Mouse (Mus musculus): Measurements from ENCODE around the gene Usp46. TPM values are rescaled to one million over a fixed set of nuclear protein-coding genes. Genes with fewer than 3 reads are reported as not detected.
"Not testable (repeated sequence)": the region's sequence is repeated elsewhere in the genome, so short reads cannot be mapped to it uniquely, and the experiment has no call there.

Gene Usp46
- polyA plus RNA-seq, 1 experiment from 2014 or later: 32.1 TPM

DNA sequence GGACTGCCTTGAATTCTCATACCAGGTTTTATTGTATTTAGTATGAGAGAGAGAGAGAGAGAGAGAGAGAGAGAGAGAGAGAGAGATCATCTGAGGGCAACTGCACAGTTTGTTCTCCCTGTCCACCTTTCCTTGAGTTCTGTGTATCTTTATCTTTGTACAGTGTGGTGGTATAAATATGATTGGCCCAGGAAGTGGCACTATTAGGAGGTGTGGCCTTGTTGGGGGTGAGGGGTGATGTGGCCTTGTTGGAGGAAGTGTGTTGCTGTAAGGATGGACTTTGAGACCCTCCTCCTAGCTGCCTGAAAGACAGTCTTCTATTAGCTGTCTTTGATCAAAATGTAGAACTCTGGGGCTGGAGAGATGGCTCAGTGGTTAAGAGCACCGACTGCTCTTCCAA, 10.2 kb upstream of the Usp46 start:
- WGBS: 91% methylated on average over 1 of the region's 1 CpGs
- H3K9me3 ChIP-seq (replicated peaks; ENCODE audit: control insufficient read depth, low read length): no peaks in the 10 kb centered on the region
- no peak overlapping the region for H3K9ac ChIP-seq (ENCODE audit: low read length)
- no peak overlapping the region for H3K4me2 ChIP-seq (ENCODE audit: low read depth, low read length)
- no peak overlapping the region for H3K4me3 ChIP-seq (replicated peaks; ENCODE audit: low read length)
- H3K27ac ChIP-seq (ENCODE audit: low read length): no peak overlapping the region
- no peaks in the 10 kb centered on the region for H3K36me3 ChIP-seq (ENCODE audit: control insufficient read depth, insufficient read depth, low read length)
- no peaks in the 10 kb centered on the region for H3K27me3 ChIP-seq (ENCODE audit: control insufficient read depth, insufficient read depth, low read length)
- ATAC-seq (ENCODE audit: insufficient read depth, low FRiP score): no peak
- H3K4me1 ChIP-seq (ENCODE audit: control insufficient read depth, insufficient read depth, low read length): no peaks in the 10 kb centered on the region

- Histone ChIP-seq H3K9ac (ENCODE audit: low read length) (no peak overlapping the region), H3K27me3 (ENCODE audit: control insufficient read depth, insufficient read depth, low read length) (no peaks in the 10 kb centered on the region), H3K36me3 (ENCODE audit: control insufficient read depth, insufficient read depth, low read length) (no peaks in the 10 kb centered on the region), H3K4me2 (ENCODE audit: low read depth, low read length) (no peak overlapping the region), H3K9me3 (replicated peaks; ENCODE audit: control insufficient read depth, low read length) (no peaks in the 10 kb centered on the region), H3K27ac (ENCODE audit: low read length) (no peak overlapping the region), H3K4me1 (ENCODE audit: control insufficient read depth, insufficient read depth, low read length) (no peaks in the 10 kb centered on the region), H3K4me3 (replicated peaks; ENCODE audit: low read length) (no peak overlapping the region)
- no peak for ATAC-seq (ENCODE audit: insufficient read depth, low FRiP score)
- 45% methylated on average over 8 of the region's 8 CpGs for WGBS
Observed at GRCm38 (mm10) chr5:74077959-74078358, 9.7 kb upstream of the Usp46 start.

DNA sequence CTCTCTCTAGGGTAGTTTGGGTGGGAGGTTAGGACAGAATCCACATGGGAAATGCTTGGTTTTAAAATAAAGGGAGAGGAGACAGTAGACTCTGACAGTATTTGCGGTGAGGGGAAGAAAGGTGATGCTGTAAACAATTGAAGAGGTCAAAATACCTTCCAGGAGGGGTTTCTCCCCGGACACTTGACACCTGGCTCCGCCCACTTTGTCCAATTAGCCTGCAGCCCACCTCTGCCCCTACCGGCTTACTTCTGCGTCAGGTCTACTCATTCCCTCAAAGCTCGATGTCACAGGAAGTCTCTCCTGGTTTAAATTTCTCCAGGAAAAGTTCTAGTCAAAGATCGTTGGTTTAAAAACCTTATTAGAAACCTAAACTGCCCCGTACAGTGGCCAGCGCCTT, 8.5 kb upstream of the Usp46 start:
- H3K4me3 ChIP-seq (replicated peaks; ENCODE audit: low read length): no peak overlapping the region
- 15% methylated on average over 9 of the region's 9 CpGs for WGBS
- H3K4me2 ChIP-seq (ENCODE audit: low read depth, low read length): no peak overlapping the region

GRCm38 (mm10) chr5:74070564-74070963, 2.3 kb upstream of the Usp46 start:
- not testable (repeated sequence) for H3K9ac ChIP-seq (ENCODE audit: low read length)
- WGBS: 83% methylated on average over 5 of the region's 5 CpGs

More for the DNA sequence above, 8.5 kb upstream of the Usp46 start:
- H3K4me1 ChIP-seq (ENCODE audit: control insufficient read depth, insufficient read depth, low read length): no peaks in the 10 kb centered on the region
- no peaks in the 10 kb centered on the region for H3K9me3 ChIP-seq (replicated peaks; ENCODE audit: control insufficient read depth, low read length)
- no peak for ATAC-seq (ENCODE audit: insufficient read depth, low FRiP score)
- no peaks in the 10 kb centered on the region for H3K27me3 ChIP-seq (ENCODE audit: control insufficient read depth, insufficient read depth, low read length)
- no peaks in the 10 kb centered on the region for H3K36me3 ChIP-seq (ENCODE audit: control insufficient read depth, insufficient read depth, low read length)
- no peak overlapping the region for H3K9ac ChIP-seq (ENCODE audit: low read length)
- no peak overlapping the region for H3K27ac ChIP-seq (ENCODE audit: low read length)

GRCm38 (mm10) chr5:74068714-74069321, 587 bp upstream of the Usp46 start:
- peaks cover 21% of the 10 kb centered on the region for H3K4me1 ChIP-seq (ENCODE audit: control insufficient read depth, insufficient read depth, low read length)
- peak overlapping the region; percentile 79 for H3K4me2 ChIP-seq (ENCODE audit: low read depth, low read length)
- peak; percentile 62 for ATAC-seq (ENCODE audit: insufficient read depth, low FRiP score)
- H3K36me3 ChIP-seq (ENCODE audit: control insufficient read depth, insufficient read depth, low read length): no peaks in the 10 kb centered on the region
- H3K27ac ChIP-seq (ENCODE audit: low read length): peak overlapping the region; percentile 99
- no peaks in the 10 kb centered on the region for H3K9me3 ChIP-seq (replicated peaks; ENCODE audit: control insufficient read depth, low read length)
- H3K27me3 ChIP-seq (ENCODE audit: control insufficient read depth, insufficient read depth, low read length): no peaks in the 10 kb centered on the region
- H3K9ac ChIP-seq (ENCODE audit: low read length): peak overlapping the region; percentile 99
- peak overlapping the region; percentile 97 for H3K4me3 ChIP-seq (replicated peaks; ENCODE audit: low read length)
- under 1% methylated on average over 18 of the region's 18 CpGs for WGBS

More at GRCm38 (mm10) chr5:74070564-74070963, 2.3 kb upstream of the Usp46 start:
- not testable (repeated sequence) for H3K27ac ChIP-seq (ENCODE audit: low read length); H3K36me3 ChIP-seq (ENCODE audit: control insufficient read depth, insufficient read depth, low read length); H3K4me2 ChIP-seq (ENCODE audit: low read depth, low read length); H3K27me3 ChIP-seq (ENCODE audit: control insufficient read depth, insufficient read depth, low read length); H3K4me3 ChIP-seq (replicated peaks; ENCODE audit: low read length); H3K9me3 ChIP-seq (replicated peaks; ENCODE audit: control insufficient read depth, low read length); ATAC-seq (ENCODE audit: insufficient read depth, low FRiP score)
- H3K4me1 ChIP-seq (ENCODE audit: control insufficient read depth, insufficient read depth, low read length): peaks cover 17% of the 10 kb centered on the region

GRCm38 (mm10) chr5:74067346-74067745, 885 bp downstream of the Usp46 start:
- ATAC-seq (ENCODE audit: insufficient read depth, low FRiP score): no peak
- H3K36me3 ChIP-seq (ENCODE audit: control insufficient read depth, insufficient read depth, low read length): no peaks in the 10 kb centered on the region
- no peaks in the 10 kb centered on the region for H3K9me3 ChIP-seq (replicated peaks; ENCODE audit: control insufficient read depth, low read length)
- H3K4me2 ChIP-seq (ENCODE audit: low read depth, low read length): peak overlapping the region; percentile 79
- H3K9ac ChIP-seq (ENCODE audit: low read length): peak overlapping the region; percentile 99
- no peaks in the 10 kb centered on the region for H3K27me3 ChIP-seq (ENCODE audit: control insufficient read depth, insufficient read depth, low read length)
- peak overlapping the region; percentile 97 for H3K4me3 ChIP-seq (replicated peaks; ENCODE audit: low read length)
- peak overlapping the region; percentile 99 for H3K27ac ChIP-seq (ENCODE audit: low read length)
- H3K4me1 ChIP-seq (ENCODE audit: control insufficient read depth, insufficient read depth, low read length): peaks cover 25% of the 10 kb centered on the region
- WGBS: 7% methylated on average over 4 of the region's 4 CpGs

GRCm38 (mm10) chr5:74066416-74067115, 1.7 kb downstream of the Usp46 start:
- Histone ChIP-seq H3K4me3 (replicated peaks; ENCODE audit: low read length) (peak overlapping the region; percentile 97), H3K9ac (ENCODE audit: low read length) (peak overlapping the region; percentile 99), H3K27ac (ENCODE audit: low read length) (peak overlapping the region; percentile 99), H3K36me3 (ENCODE audit: control insufficient read depth, insufficient read depth, low read length) (no peaks in the 10 kb centered on the region), H3K4me2 (ENCODE audit: low read depth, low read length) (peak overlapping the region; percentile 79), H3K9me3 (replicated peaks; ENCODE audit: control insufficient read depth, low read length) (no peaks in the 10 kb centered on the region), H3K4me1 (ENCODE audit: control insufficient read depth, insufficient read depth, low read length) (peaks cover 25% of the 10 kb centered on the region), H3K27me3 (ENCODE audit: control insufficient read depth, insufficient read depth, low read length) (no peaks in the 10 kb centered on the region)
- no peak for ATAC-seq (ENCODE audit: insufficient read depth, low FRiP score)
- 26% methylated on average over 12 of the region's 12 CpGs for WGBS

GRCm38 (mm10) chr5:74065565-74066275, 2.5 kb downstream of the Usp46 start:
- H3K36me3 ChIP-seq (ENCODE audit: control insufficient read depth, insufficient read depth, low read length): no peaks in the 10 kb centered on the region
- H3K4me3 ChIP-seq (replicated peaks; ENCODE audit: low read length): peak overlapping the region; percentile 97
- peak overlapping the region; percentile 79 for H3K4me2 ChIP-seq (ENCODE audit: low read depth, low read length)
- peak overlapping the region; percentile 99 for H3K27ac ChIP-seq (ENCODE audit: low read length)
- WGBS: 33% methylated on average over 11 of the region's 11 CpGs
- peaks cover 25% of the 10 kb centered on the region for H3K4me1 ChIP-seq (ENCODE audit: control insufficient read depth, insufficient read depth, low read length)
- no peaks in the 10 kb centered on the region for H3K27me3 ChIP-seq (ENCODE audit: control insufficient read depth, insufficient read depth, low read length)
- ATAC-seq (ENCODE audit: insufficient read depth, low FRiP score): no peak
- H3K9me3 ChIP-seq (replicated peaks; ENCODE audit: control insufficient read depth, low read length): no peaks in the 10 kb centered on the region
- H3K9ac ChIP-seq (ENCODE audit: low read length): peak overlapping the region; percentile 99

DNA sequence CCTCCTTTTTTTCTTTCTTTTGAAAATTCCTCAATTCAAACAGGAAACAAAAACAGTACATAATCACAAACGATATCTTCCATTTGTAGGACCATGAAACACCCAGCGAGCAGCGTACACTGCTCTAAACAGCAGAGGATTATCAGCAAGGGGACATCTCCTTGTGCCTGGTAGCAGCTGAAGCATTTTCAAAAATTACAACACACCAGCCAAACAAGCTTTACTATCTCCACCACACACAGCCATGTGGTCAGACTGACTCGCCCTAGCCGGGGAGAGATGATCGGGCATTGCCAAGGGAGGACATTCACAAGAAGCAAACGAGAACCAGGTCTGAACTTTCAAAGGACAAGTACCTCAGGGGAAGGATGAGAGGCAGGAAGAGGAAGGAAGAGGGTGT, 3.4 kb downstream of the Usp46 start:
- no peak for ATAC-seq (ENCODE audit: insufficient read depth, low FRiP score)
- H3K36me3 ChIP-seq (ENCODE audit: control insufficient read depth, insufficient read depth, low read length): no peaks in the 10 kb centered on the region
- H3K4me1 ChIP-seq (ENCODE audit: control insufficient read depth, insufficient read depth, low read length): peaks cover 25% of the 10 kb centered on the region
- WGBS: 72% methylated on average over 7 of the region's 7 CpGs
- H3K27ac ChIP-seq (ENCODE audit: low read length): no peak overlapping the region
- no peaks in the 10 kb centered on the region for H3K9me3 ChIP-seq (replicated peaks; ENCODE audit: control insufficient read depth, low read length)
- H3K9ac ChIP-seq (ENCODE audit: low read length): peak overlapping the region; percentile 27; the same call in 1 of the 2 replicates
- no peaks in the 10 kb centered on the region for H3K27me3 ChIP-seq (ENCODE audit: control insufficient read depth, insufficient read depth, low read length)
- peak overlapping the region; percentile 79 for H3K4me2 ChIP-seq (ENCODE audit: low read depth, low read length)
- H3K4me3 ChIP-seq (replicated peaks; ENCODE audit: low read length): peak overlapping the region; percentile 97
